ENCODE assay signal across 23 mouse cellular contexts in the genomic region with DNA sequence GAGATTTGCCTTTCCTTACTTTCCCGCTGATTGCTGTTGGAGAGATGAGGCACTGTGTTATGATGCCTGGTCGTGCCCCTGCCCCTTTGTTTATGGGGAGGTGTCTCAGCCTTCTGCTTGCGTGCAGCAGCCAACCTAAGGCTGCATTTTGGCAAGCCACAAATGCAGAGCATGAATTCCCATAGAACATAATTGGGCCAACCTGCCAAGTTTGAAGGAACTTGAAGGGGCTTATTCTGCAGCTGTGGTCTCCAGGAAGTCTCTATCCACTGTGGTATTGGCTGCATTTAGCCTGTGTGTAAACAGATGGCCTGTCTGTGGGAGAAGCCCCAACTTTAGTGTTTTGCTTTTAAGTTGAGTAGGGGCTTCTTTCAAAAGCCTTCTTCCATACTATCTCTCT. TPM values are rescaled to one million over a fixed set of nuclear protein-coding genes. Genes with fewer than 3 reads are reported as not detected.
"Had no signal": no experiment of that assay in that cellular context is flagged by ENCODE, and none has a peak within 500 bp of the region (broad histone marks: within the 10 kb centered on the region; RNA-seq: fewer than 3 reads in every experiment).

No protein-coding gene starts in this region.

- ATAC-seq: liver, postnatal 0 days; lung, postnatal 0 days; midbrain, embryonic 16.5 days had no signal

- H3K4me2 ChIP-seq: liver, embryonic 15.5 days; lung, embryonic 15.5 days; midbrain, embryonic 12.5 days; neural tube, embryonic 12.5 days; stomach, embryonic 15.5 days had no signal

- H3K27ac ChIP-seq: liver, embryonic 15.5 days; lung, embryonic 15.5 days; macrophage; midbrain, embryonic 12.5 days; neural tube, embryonic 12.5 days; stomach, embryonic 15.5 days; stomach, postnatal 0 days had no signal

- DNase-seq: liver, postnatal 0 days; lung, adult 2 months; lung, postnatal 14 days; lung, postnatal 36 days; midbrain, embryonic 14.5 days; right cerebral cortex, postnatal 14 days; thymus, adult 2 months; thymus, postnatal 25 days; thymus, postnatal 4 days had no signal

- H3K4me3 ChIP-seq: liver, embryonic 15.5 days; lung, embryonic 15.5 days; megakaryocyte, embryonic 14.5 days; midbrain, embryonic 12.5 days; neural tube, embryonic 12.5 days; stomach, embryonic 15.5 days had no signal

- H3K9me3 ChIP-seq: liver, embryonic 15.5 days; lung, embryonic 15.5 days; megakaryocyte, embryonic 14.5 days; midbrain, embryonic 12.5 days; neural tube, embryonic 12.5 days; stomach, embryonic 15.5 days had no signal

- H3K36me3 ChIP-seq: liver, embryonic 15.5 days; lung, embryonic 15.5 days; midbrain, embryonic 12.5 days; neural tube, embryonic 12.5 days; stomach, embryonic 15.5 days had no signal

- H3K9ac ChIP-seq: liver, embryonic 15.5 days; liver, postnatal 0 days; lung, embryonic 15.5 days; midbrain, embryonic 12.5 days; neural tube, embryonic 12.5 days; stomach, embryonic 15.5 days had no signal

- H3K4me1 ChIP-seq: liver, embryonic 15.5 days; megakaryocyte, embryonic 14.5 days had no signal

RNA-seq across cellular contexts. Expression of gene C2cd4b, which starts 4.5 kb away (rescaled TPM):
- total RNA-seq: megakaryocyte progenitor cell, adult 5-6 weeks; monocyte, adult 5-6 weeks; neutrophil, adult 5-6 weeks had no signal
- polyA plus RNA-seq: liver, embryonic 15.5 days; liver, postnatal 0 days; macrophage; urinary bladder, adult 2 months had no signal
